Mouse (Mus musculus): ENCODE results near the gene Cd300c. TPM values are rescaled to one million over a fixed set of nuclear protein-coding genes. Genes with fewer than 3 reads are reported as not detected.
"Not testable (repeated sequence)": the region's sequence is repeated elsewhere in the genome, so short reads cannot be mapped to it uniquely, and the experiment has no call there.

Gene Cd300c
- not detected for total RNA-seq (2021)
- long read RNA-seq, experiment 1: 0 reads
- long read RNA-seq, experiment 2: 0 reads

GRCm38 (mm10) chr11:114968752-114969207 lies at the start of gene Cd300c:
Gene Cd300c, minus strand, starts transcription at chr11:114969157.
- Histone ChIP-seq H3K4me3 (no peak within 1 kb of the TSS), H3K27ac (no peak within 1 kb of the TSS; the same call in 1 of the 2 replicates)
- no peak for TF ChIP-seq CTCF (conservative IDR thresholded peaks at IDR 0.05)
- no peak for DNase-seq (ENCODE audit: low spot score in 2 of 2)

DNA sequence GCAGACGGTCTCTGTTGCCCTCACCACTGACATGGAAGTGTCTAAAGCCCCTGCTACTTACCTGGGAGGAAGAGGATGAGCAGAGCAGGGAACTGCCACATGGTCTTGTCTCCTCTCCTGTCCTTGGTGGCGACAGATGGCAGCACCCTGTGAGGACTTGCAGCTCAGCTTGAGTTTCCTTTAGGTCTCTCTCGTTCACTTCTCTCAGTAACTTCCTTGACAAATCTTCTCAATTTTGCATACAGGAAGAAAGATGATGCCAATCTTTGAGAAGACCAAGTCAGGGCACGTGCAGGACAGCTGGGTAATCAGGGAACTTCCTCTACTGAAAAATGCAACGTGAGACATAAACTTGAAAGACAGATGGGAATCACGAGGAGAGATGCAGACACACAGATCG lies 47.1 kb upstream of the Cd300c start, which contains the start of gene Cd300ld2:
Gene Cd300ld2, minus strand, starts transcription at position 101 of the 400 bp plus-strand sequence.
- not testable (repeated sequence) for DNase-seq (ENCODE audit: low spot score in 2 of 2); H3K27ac ChIP-seq; H3K4me3 ChIP-seq

- DNase-seq (ENCODE audit: low spot score in 2 of 2): no peak
- no peak overlapping the region for H3K4me3 ChIP-seq
- H3K27ac ChIP-seq: no peak overlapping the region
- no peak for TF ChIP-seq CTCF (conservative IDR thresholded peaks at IDR 0.05)
Observed at GRCm38 (mm10) chr11:115004070-115004469, 35.1 kb upstream of the Cd300c start.

DNA sequence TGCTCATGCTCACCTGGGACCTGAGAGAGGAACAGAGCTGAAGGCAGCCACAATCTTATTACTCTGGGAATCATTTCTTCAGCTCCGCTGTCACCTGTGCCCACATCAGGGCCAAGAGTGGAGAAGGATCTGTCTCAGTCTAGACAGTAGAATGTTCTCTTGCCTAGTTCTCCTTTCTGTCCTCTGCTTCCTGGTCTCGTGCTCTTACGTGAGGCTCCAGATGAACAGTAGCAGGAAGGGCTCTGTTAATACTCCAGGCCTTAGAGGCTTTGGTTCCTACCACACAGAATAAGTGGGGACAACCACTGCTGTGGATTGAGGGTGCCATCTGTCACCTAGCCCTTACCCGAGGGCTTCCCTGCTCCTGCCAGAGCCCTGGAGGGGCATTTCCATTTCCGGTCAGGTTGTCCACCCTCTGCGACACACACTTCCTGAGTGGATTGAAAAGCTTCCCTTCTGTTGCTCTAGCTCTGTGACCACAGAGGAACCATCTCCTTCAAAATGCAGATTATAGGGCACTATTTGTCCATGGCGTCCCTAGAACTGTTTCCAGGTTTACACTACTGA lies 32.6 kb upstream of the Cd300c start, which contains the start of gene Cd300c2:
Gene Cd300c2, minus strand, starts transcription at position 407 of the 567 bp plus-strand sequence.
- no peak within 1 kb of the TSS for H3K27ac ChIP-seq
- no peak within 1 kb of the TSS for H3K4me3 ChIP-seq
- DNase-seq (ENCODE audit: low spot score in 2 of 2): no peak
- no peak for TF ChIP-seq CTCF (conservative IDR thresholded peaks at IDR 0.05)

- no peak within 1 kb of the TSS for H3K27ac ChIP-seq
- no peak within 1 kb of the TSS for H3K4me3 ChIP-seq
- no peak for DNase-seq (ENCODE audit: low spot score in 2 of 2)
- TF ChIP-seq CTCF (conservative IDR thresholded peaks at IDR 0.05): no peak
Observed at GRCm38 (mm10) chr11:114989793-114990192, 20.8 kb upstream of the Cd300c start, which contains the start of gene Cd300ld. Gene Cd300ld, minus strand, starts transcription at chr11:114989922.

DNA sequence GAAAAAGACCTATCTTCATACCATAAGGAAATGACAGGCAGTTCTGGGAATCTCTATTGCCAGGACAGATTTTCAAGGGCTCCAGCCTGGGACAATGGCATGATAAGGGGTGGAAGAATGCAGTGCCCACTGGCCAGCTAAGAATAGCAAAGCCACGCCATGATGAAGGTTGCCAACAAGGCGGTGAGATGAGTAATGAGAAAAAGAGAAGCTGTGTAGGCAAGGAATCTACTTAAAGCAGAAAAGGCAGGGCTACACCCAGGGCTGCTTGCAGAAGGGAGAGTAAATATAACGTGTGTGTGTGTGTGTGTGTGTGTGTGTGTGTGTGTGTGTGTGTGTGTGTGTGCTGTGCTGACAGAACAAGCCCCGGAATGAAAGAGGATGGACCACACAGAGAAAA lies 12.9 kb upstream of the Cd300c start:
- Histone ChIP-seq H3K4me3 (no peak overlapping the region), H3K27ac (no peak overlapping the region)
- no peak for DNase-seq (ENCODE audit: low spot score in 2 of 2)
- TF ChIP-seq CTCF (conservative IDR thresholded peaks at IDR 0.05): no peak

GRCm38 (mm10) chr11:114972726-114973125 lies 3.8 kb upstream of the Cd300c start:
- no peak for TF ChIP-seq CTCF (conservative IDR thresholded peaks at IDR 0.05)

DNA sequence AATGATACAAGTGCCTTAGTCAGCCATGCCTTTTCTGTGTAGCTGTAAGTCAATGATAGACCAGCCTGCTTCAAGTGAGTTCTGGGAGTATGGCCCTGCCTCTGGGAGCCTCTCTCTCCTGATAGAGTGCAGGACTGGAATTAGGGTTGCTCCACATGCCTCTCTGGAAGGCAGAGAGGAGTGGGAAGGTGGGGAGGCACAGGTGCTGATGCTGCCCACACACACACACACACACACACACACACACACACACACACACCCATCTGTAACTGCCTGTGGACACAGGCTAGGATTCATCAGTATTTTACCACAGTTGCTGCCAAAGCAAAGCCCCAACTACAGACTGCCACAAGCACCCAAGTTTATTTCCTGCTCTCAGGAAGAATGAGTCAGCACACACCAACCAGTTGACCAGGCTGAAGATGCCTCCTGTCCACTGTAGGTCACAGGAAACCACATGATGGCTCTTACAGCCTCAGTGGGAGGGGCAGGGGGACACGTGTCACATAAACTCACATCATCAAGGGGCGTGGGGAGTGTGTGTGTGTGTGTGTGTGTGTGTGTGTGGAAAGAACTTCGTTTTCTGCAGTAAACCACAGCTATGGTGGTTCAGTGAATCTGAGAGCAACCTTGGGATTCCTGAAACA lies 3.7 kb downstream of the Cd300c start:
- TF ChIP-seq CTCF (conservative IDR thresholded peaks at IDR 0.05): no peak
- Histone ChIP-seq H3K4me3 (no peak overlapping the region), H3K27ac (no peak overlapping the region)
- no peak for DNase-seq (ENCODE audit: low spot score in 2 of 2)

More at GRCm38 (mm10) chr11:114972726-114973125, 3.8 kb upstream of the Cd300c start:
- no peak for DNase-seq (ENCODE audit: low spot score in 2 of 2)
- no peak overlapping the region for H3K27ac ChIP-seq
- H3K4me3 ChIP-seq: no peak overlapping the region

GRCm38 (mm10) chr11:114960369-114960768 lies 8.6 kb downstream of the Cd300c start:
- Histone ChIP-seq H3K27ac (no peak overlapping the region), H3K4me3 (no peak overlapping the region)
- TF ChIP-seq CTCF (conservative IDR thresholded peaks at IDR 0.05): no peak
- DNase-seq (ENCODE audit: low spot score in 2 of 2): no peak

- TF ChIP-seq CTCF (conservative IDR thresholded peaks at IDR 0.05): no peak
- Histone ChIP-seq H3K27ac (no peak within 1 kb of the TSS), H3K4me3 (no peak within 1 kb of the TSS)
- no peak for DNase-seq (ENCODE audit: low spot score in 2 of 2)
Observed at GRCm38 (mm10) chr11:114934144-114934543, 34.8 kb downstream of the Cd300c start, which contains the start of gene Cd300lb. Gene Cd300lb, minus strand, starts transcription at chr11:114934386.

- Histone ChIP-seq H3K4me3 (no peak overlapping the region), H3K27ac (no peak overlapping the region)
- no peak for TF ChIP-seq CTCF (conservative IDR thresholded peaks at IDR 0.05)
- no peak for DNase-seq (ENCODE audit: low spot score in 2 of 2)
Observed at GRCm38 (mm10) chr11:114933591-114933990, 35.4 kb downstream of the Cd300c start.

DNA sequence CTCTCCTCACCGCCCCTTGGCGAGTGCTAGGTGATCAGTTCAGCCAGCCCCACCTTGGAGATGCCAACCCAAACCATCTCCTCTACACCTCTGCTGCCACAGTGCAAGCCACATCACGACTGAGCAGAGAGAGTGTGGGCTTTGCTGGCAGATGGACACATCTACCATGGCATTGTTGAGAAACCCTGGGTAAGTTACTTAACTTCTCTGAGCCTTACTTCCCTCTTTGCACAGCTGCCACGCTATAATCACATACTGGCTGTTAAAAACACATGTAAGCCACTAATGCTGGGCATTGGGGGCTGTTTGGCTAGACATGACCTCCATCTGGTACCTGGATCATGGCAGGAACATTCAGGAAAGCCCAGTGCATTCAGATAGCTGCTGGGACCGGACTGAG lies 37.9 kb downstream of the Cd300c start:
- no peak overlapping the region for H3K27ac ChIP-seq
- DNase-seq (ENCODE audit: low spot score in 2 of 2): no peak
- no peak overlapping the region for H3K4me3 ChIP-seq
- no peak for TF ChIP-seq CTCF (conservative IDR thresholded peaks at IDR 0.05)

GRCm38 (mm10) chr11:114929581-114929980 lies 39.4 kb downstream of the Cd300c start:
- no peak overlapping the region for H3K4me3 ChIP-seq
- DNase-seq (ENCODE audit: low spot score in 2 of 2): no peak
- no peak for TF ChIP-seq CTCF (conservative IDR thresholded peaks at IDR 0.05)
- no peak overlapping the region for H3K27ac ChIP-seq

GRCm38 (mm10) chr11:114923961-114924360 lies 45.0 kb downstream of the Cd300c start:
- Histone ChIP-seq H3K4me3 (no peak overlapping the region), H3K27ac (no peak overlapping the region)
- no peak for DNase-seq (ENCODE audit: low spot score in 2 of 2)
- TF ChIP-seq CTCF (conservative IDR thresholded peaks at IDR 0.05): peak; percentile 66

All from layer of hippocampus, adult 2 months (tissue).